In genomic region chr1:184807627-184808417, GRCm38 (mm10) we compare ENCODE assay signal across 1 mouse cellular context.
A peak's percentile ranks its signal among the peaks of the same experiment; 100 is the strongest.
TF ChIP-seq lines count a peak whose summit lies in the region.

No protein-coding gene starts in this region.

TF ChIP-seq in MEL, 35 proteins besides CTCF, POLR2A, EP300 and RAD21 (continued from another document):
- no peak for TF ChIP-seq MAFK (IDR thresholded peaks at IDR 0.05; ENCODE audit: borderline replicate concordance, low read depth, low read length)
- TF ChIP-seq USF2 (IDR thresholded peaks at IDR 0.05; ENCODE audit: borderline replicate concordance in 1 of 2, insufficient read depth in 1 of 2, low read depth in 1 of 2, low read length in 2 of 2), result no peak
- no peak for TF ChIP-seq GABPA (IDR thresholded peaks at IDR 0.05; ENCODE audit: low read depth, low read length)
- TF ChIP-seq ELF1 (IDR thresholded peaks at IDR 0.05; ENCODE audit: low read depth, low read length), result 0 out of 2 replicates have a peak, but pooled peaks have one; percentile 32
- no peak for TF ChIP-seq E2F4 (IDR thresholded peaks at IDR 0.05; ENCODE audit: borderline replicate concordance, low read depth, low read length)
- TF ChIP-seq SIN3A (IDR thresholded peaks at IDR 0.05; ENCODE audit: low read length), result peak; percentile 69
- TF ChIP-seq SMC3 (IDR thresholded peaks at IDR 0.05; ENCODE audit: low read depth, low read length), result no peak
- no peak for TF ChIP-seq HCFC1 (IDR thresholded peaks at IDR 0.05; ENCODE audit: low read depth, low read length)
- no peak for TF ChIP-seq CHD1 (IDR thresholded peaks at IDR 0.05; ENCODE audit: low read depth, low read length)
- no peak for TF ChIP-seq UBTF (IDR thresholded peaks at IDR 0.05; ENCODE audit: borderline replicate concordance, insufficient read depth, low read depth, low read length)
- no peak for TF ChIP-seq USF1 (IDR thresholded peaks at IDR 0.05; ENCODE audit: low read depth, low read length)
- no peak for TF ChIP-seq CHD2 (IDR thresholded peaks at IDR 0.05; ENCODE audit: low read length)
- no peak for TF ChIP-seq MYB (IDR thresholded peaks at IDR 0.05; ENCODE audit: low read depth, low read length)
- no peak for TF ChIP-seq GATA1 (IDR thresholded peaks at IDR 0.05; ENCODE audit: low read depth, low read length)
- peak; percentile 35; the same call in 1 of the 2 replicates for TF ChIP-seq ETS1 (IDR thresholded peaks at IDR 0.05; ENCODE audit: low read depth, low read length)
- peak; percentile 86 for TF ChIP-seq MAX (IDR thresholded peaks at IDR 0.05; ENCODE audit: low read length)
- TF ChIP-seq MAZ (IDR thresholded peaks at IDR 0.05; ENCODE audit: low read depth, low read length), result peak; percentile 62; the same call in 1 of the 2 replicates
- TF ChIP-seq TAL1 (IDR thresholded peaks at IDR 0.05; ENCODE audit: low read length), result no peak
